Mouse (Mus musculus): Measurements from ENCODE around the gene Hoxd9.

DNA sequence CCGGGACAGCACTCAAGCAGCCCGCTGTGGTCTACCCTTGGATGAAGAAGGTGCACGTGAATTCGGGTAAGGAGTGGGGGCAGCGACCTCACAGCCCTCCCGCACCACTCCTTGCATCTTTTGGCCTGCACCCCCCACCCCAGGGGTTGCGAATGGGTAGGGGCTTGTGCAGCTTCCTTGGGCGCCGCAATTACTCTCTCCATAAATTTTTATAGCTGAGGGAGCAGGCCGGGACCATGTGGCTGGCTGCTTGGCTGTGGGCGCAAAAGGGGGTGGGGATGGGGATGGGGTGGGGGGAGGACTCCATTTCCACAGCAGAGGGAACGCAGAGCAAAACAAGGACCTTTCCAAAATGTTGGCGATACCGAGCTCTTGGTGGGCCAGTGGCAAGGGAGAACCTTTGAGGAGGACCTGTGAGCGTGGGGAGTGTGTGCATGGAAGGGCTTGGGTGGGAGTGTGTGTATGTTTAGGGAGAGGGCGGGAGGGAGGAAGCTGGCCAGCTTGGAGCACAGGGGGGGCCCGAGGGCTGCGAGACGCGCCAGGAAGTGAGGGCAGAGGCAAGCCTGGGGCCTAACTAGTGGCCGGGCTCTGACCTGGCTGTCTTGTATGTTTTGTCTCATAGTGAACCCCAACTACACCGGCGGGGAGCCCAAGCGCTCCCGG is 30.2 kb downstream of the Hoxd9 start:
- no peak for TF ChIP-seq TAL1 (IDR thresholded peaks at IDR 0.05; ENCODE audit: low read length)
- no peak for TF ChIP-seq GATA1 (IDR thresholded peaks at IDR 0.05; ENCODE audit: low read length)
